Comparison of ENCODE assay signal across 8 mouse cellular contexts in the genomic region with DNA sequence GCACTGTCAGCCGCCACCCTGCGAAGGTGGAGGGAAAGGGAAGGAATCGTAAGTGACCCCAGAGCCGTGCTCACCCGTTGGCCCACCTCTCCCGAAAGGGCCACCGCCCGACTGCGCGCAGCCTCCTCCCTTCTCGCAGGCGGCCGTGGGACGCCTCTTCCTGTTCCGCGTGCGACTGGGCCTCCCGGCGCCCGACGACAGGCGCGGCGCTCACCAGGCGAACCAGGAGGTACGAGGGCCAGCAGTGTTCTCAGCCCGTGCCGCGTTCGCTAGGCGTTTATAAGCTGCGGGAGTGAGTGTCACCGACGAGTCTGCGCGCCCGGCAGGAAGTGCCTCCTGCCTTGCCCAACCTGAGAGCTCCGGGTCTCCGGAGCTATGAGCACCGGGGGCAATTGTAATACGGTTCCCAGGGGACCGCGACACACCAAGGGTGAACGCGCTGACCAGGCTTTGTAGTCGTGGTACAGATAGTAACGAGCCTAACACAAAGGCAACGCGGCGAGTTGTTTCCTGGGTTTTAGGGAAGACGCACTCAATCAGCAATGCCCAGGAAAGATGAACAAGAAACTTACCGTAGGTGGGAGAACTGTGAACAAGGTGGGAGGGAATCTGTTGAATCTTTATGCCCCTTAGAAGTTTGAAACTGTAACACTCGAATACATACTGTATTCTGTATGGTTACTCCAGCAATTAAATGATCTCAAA. TPM values are rescaled to one million over a fixed set of nuclear protein-coding genes. Genes with fewer than 3 reads are reported as not detected.
DNase-seq lines count a peak whose midpoint lies in the region; ATAC-seq and TF ChIP-seq lines count a peak whose summit lies in the region.

No protein-coding gene starts in this region.

- no peaks in the 10 kb centered on the region for H3K4me1 ChIP-seq in embryonic facial prominence, embryonic 11.5 days (ENCODE audit: control insufficient read depth, insufficient read depth, low read length)
- peaks cover 2% of the 10 kb centered on the region for H3K4me1 ChIP-seq in heart, adult 2 months (ENCODE audit: control insufficient read depth, insufficient read depth, low read length)
- peaks cover 3% of the 10 kb centered on the region; the same call in 1 of the 2 replicates for H3K4me1 ChIP-seq in kidney, adult 2 months (ENCODE audit: control insufficient read depth, insufficient read depth, low read length)
- H3K4me1 ChIP-seq in liver, adult 2 months (ENCODE audit: control insufficient read depth, insufficient read depth, low read length): peaks cover 24% of the 10 kb centered on the region

- no peaks in the 10 kb centered on the region for H3K79me2 ChIP-seq in heart, adult 2 months (replicated peaks; ENCODE audit: control insufficient read depth, insufficient read depth, low read length)
- peaks cover 15% of the 10 kb centered on the region; the same call in 1 of the 2 replicates for H3K79me2 ChIP-seq in liver, adult 2 months (ENCODE audit: control insufficient read depth, insufficient read depth, low read length)

- no peak overlapping the region for H3K27ac ChIP-seq in embryonic facial prominence, embryonic 11.5 days (replicated peaks; ENCODE audit: low read depth, low read length)
- peak overlapping the region; percentile 97 for H3K27ac ChIP-seq in heart, adult 2 months
- H3K27ac ChIP-seq in kidney, adult 2 months (ENCODE audit: insufficient read depth, low read depth, low read length): peak overlapping the region; percentile 100
- peak overlapping the region; percentile 100 for H3K27ac ChIP-seq in liver, adult 2 months (replicated peaks; ENCODE audit: insufficient read depth, low read depth, low read length)

- TF ChIP-seq EP300 in heart, adult 2 months (IDR thresholded peaks at IDR 0.05; ENCODE audit: insufficient read depth, low read depth, low read length): no peak

- peak overlapping the region; percentile 57 for H3K4me3 ChIP-seq in embryonic facial prominence, embryonic 11.5 days (ENCODE audit: low read depth, low read length)
- H3K4me3 ChIP-seq in heart, adult 2 months: peak overlapping the region; percentile 82
- H3K4me3 ChIP-seq in kidney, adult 2 months (ENCODE audit: insufficient read depth, low read depth, low read length): peak overlapping the region; percentile 89
- peak overlapping the region; percentile 92 for H3K4me3 ChIP-seq in liver, adult 2 months (ENCODE audit: insufficient read depth, low read depth, low read length)

- peak; percentile 88 for TF ChIP-seq POLR2A in heart, adult 2 months (IDR thresholded peaks at IDR 0.05; ENCODE audit: insufficient read depth, low read depth, low read length)
- no peak for TF ChIP-seq POLR2A in kidney, adult 2 months (IDR thresholded peaks at IDR 0.05; ENCODE audit: low read depth, low read length)
- TF ChIP-seq POLR2A in liver, adult 2 months (IDR thresholded peaks at IDR 0.05; ENCODE audit: extremely low read depth, insufficient read depth, low read length): peak; percentile 63; the same call in 1 of the 2 replicates

- intact Hi-C loops in heart, adult 2 months (cut with DNase I): loop anchor here (2.0 kb wide), 1 partner anchor 51 kb away; a partner anchor contains a TSS

- peaks cover 10% of the 10 kb centered on the region for H3K36me3 ChIP-seq in embryonic facial prominence, embryonic 11.5 days (replicated peaks; ENCODE audit: control insufficient read depth, insufficient read depth, low read depth, low read length)
- H3K36me3 ChIP-seq in heart, adult 2 months (ENCODE audit: control insufficient read depth, insufficient read depth, low read length): peaks cover 2% of the 10 kb centered on the region; the same call in 1 of the 2 replicates
- H3K36me3 ChIP-seq in kidney, adult 2 months (ENCODE audit: control insufficient read depth, insufficient read depth, low read length): peaks cover 4% of the 10 kb centered on the region
- peaks cover 44% of the 10 kb centered on the region for H3K36me3 ChIP-seq in liver, adult 2 months (ENCODE audit: control insufficient read depth, insufficient read depth, low read length)

- DNase-seq in urinary bladder, adult 18-20 months (ENCODE audit: low spot score in 2 of 2): peak; percentile 67 to 80
- no peak for DNase-seq in urinary bladder, postnatal 10 days (ENCODE audit: low spot score)
- peak; percentile 53 for DNase-seq in embryonic facial prominence, embryonic 11.5 days (ENCODE audit: low spot score)
- peak; percentile 87 for DNase-seq in heart, adult 2 months
- peak; percentile 79 for DNase-seq in kidney, adult 2 months
- DNase-seq in liver, adult 2 months (ENCODE audit: extremely low read depth, low read depth, low spot score): peak; percentile 54
- DNase-seq in spleen, postnatal 4 days (ENCODE audit: low spot score in 2 of 2): peak; percentile 81 to 90

- no peak for ATAC-seq in embryonic facial prominence, embryonic 11.5 days (replicated peaks; ENCODE audit: insufficient number of reproducible peaks, low FRiP score, low TSS enrichment, low read depth)
- peak; percentile 39 for ATAC-seq in monocyte, adult 5-6 weeks (replicated peaks; ENCODE audit: insufficient number of reproducible peaks, low FRiP score, low TSS enrichment, poor library complexity, severe bottlenecking)

- no peaks in the 10 kb centered on the region for H3K27me3 ChIP-seq in embryonic facial prominence, embryonic 11.5 days (ENCODE audit: control insufficient read depth, insufficient read depth, low read length)
- H3K27me3 ChIP-seq in heart, adult 2 months (ENCODE audit: control insufficient read depth, insufficient read depth, low read length): no peaks in the 10 kb centered on the region
- no peaks in the 10 kb centered on the region for H3K27me3 ChIP-seq in kidney, adult 2 months (replicated peaks; ENCODE audit: control insufficient read depth, insufficient read depth, low read length)
- no peaks in the 10 kb centered on the region for H3K27me3 ChIP-seq in liver, adult 2 months (ENCODE audit: control insufficient read depth, insufficient read depth, low read length)

- WGBS in embryonic facial prominence, embryonic 11.5 days: under 1% methylated on average over 51 of the region's 53 CpGs
- under 1% methylated on average over 53 of the region's 53 CpGs for WGBS in heart, adult 2 months
- WGBS in kidney, adult 2 months: under 1% methylated on average over 53 of the region's 53 CpGs
- under 1% methylated on average over 53 of the region's 53 CpGs for WGBS in liver, adult 2 months

- no peaks in the 10 kb centered on the region for H3K9me3 ChIP-seq in embryonic facial prominence, embryonic 11.5 days (replicated peaks; ENCODE audit: control insufficient read depth, low read length)

- TF ChIP-seq CTCF in heart, adult 2 months (IDR thresholded peaks at IDR 0.05): no peak
- TF ChIP-seq CTCF in kidney, adult 2 months (conservative IDR thresholded peaks at IDR 0.05; ENCODE audit: insufficient read depth, insufficient read length, low read depth, low read length): no peak
- no peak for TF ChIP-seq CTCF in liver, adult 2 months (IDR thresholded peaks at IDR 0.05; ENCODE audit: low read depth, low read length)

- H3K9ac ChIP-seq in embryonic facial prominence, embryonic 11.5 days (replicated peaks; ENCODE audit: low read length): peak overlapping the region; percentile 70
- peak overlapping the region; percentile 88 for H3K9ac ChIP-seq in heart, adult 2 months (ENCODE audit: low read depth, low read length)
- peak overlapping the region; percentile 95 for H3K9ac ChIP-seq in liver, adult 2 months (ENCODE audit: low read depth, low read length)

- peak overlapping the region; percentile 94 for H3K4me2 ChIP-seq in embryonic facial prominence, embryonic 11.5 days (ENCODE audit: low read depth, low read length)

RNA-seq across cellular contexts. Expression of a gene that starts 0.9 kb away (rescaled TPM):
- 33.8 and 37.2 TPM in 2 replicates for polyA plus RNA-seq in embryonic facial prominence, embryonic 11.5 days (2014; fragmentation: Nextera tagmentation; extraction: Ambion mirVana)
- 10 to 100 TPM; 20.7 to 21.8 TPM for total RNA-seq in heart, adult 2 months (2021)
- 25.7 and 26.3 TPM in 2 replicates for polyA plus RNA-seq in heart, adult 2 months (2012; rRNA removed)
- polyA plus RNA-seq in kidney, adult 2 months (2012; rRNA removed): 67.7 and 70.8 TPM in 2 replicates
- total RNA-seq in liver, adult 2 months (2014; rRNA removed): 26.4 and 37.4 TPM in 2 replicates
- polyA plus RNA-seq in liver, adult 2 months (2012; rRNA removed): 33.5 and 44.3 TPM in 2 replicates
- 82.6 to 107 TPM (median 99.6 TPM) in 3 replicates for total RNA-seq in monocyte, adult 5-6 weeks (2017)

RNA-seq across cellular contexts. Expression of a gene that starts 0.9 kb away (rescaled TPM):
- 27.7 and 38.0 TPM in 2 replicates for polyA plus RNA-seq in embryonic facial prominence, embryonic 11.5 days (2014; fragmentation: Nextera tagmentation; extraction: Ambion mirVana)
- total RNA-seq in heart, adult 2 months (2021): 10 to 100 TPM; 20.3 to 20.5 TPM
- 35.7 and 51.7 TPM in 2 replicates for polyA plus RNA-seq in heart, adult 2 months (2012; rRNA removed)
- 225 and 237 TPM in 2 replicates for polyA plus RNA-seq in kidney, adult 2 months (2012; rRNA removed)
- total RNA-seq in liver, adult 2 months (2014; rRNA removed): 77.6 and 103 TPM in 2 replicates
- polyA plus RNA-seq in liver, adult 2 months (2012; rRNA removed): 284 and 310 TPM in 2 replicates
- total RNA-seq in monocyte, adult 5-6 weeks (2017): 24.7 to 70.3 TPM (median 47.7 TPM) in 3 replicates

RNA-seq across cellular contexts. Expression of a gene that starts 7.9 kb away (rescaled TPM):
- 0.10 and 0.18 TPM in 2 replicates for polyA plus RNA-seq in embryonic facial prominence, embryonic 11.5 days (2014; fragmentation: Nextera tagmentation; extraction: Ambion mirVana)
- 1 to 10 TPM in 1 of 2 experiments, under 1 TPM in 1; 0.34 to 1.0 TPM for total RNA-seq in heart, adult 2 months (2021)
- 1.7 and 1.8 TPM in 2 replicates for polyA plus RNA-seq in heart, adult 2 months (2012; rRNA removed)
- 12.8 and 25.2 TPM in 2 replicates for polyA plus RNA-seq in kidney, adult 2 months (2012; rRNA removed)
- total RNA-seq in liver, adult 2 months (2014; rRNA removed): 0.20 TPM in 1 of 2 replicates, not detected in the other
- polyA plus RNA-seq in liver, adult 2 months (2012; rRNA removed): 0.10 and 0.15 TPM in 2 replicates
- not detected in 3 replicates for total RNA-seq in monocyte, adult 5-6 weeks (2017)

RNA-seq across cellular contexts. Expression of a gene that starts 16.6 kb away (rescaled TPM):
- polyA plus RNA-seq in embryonic facial prominence, embryonic 11.5 days (2014; fragmentation: Nextera tagmentation; extraction: Ambion mirVana): 12.0 and 12.5 TPM in 2 replicates
- 1 to 10 TPM; 3.6 to 4.7 TPM for total RNA-seq in heart, adult 2 months (2021)
- polyA plus RNA-seq in heart, adult 2 months (2012; rRNA removed): 3.9 and 4.0 TPM in 2 replicates
- 2.9 and 4.2 TPM in 2 replicates for polyA plus RNA-seq in kidney, adult 2 months (2012; rRNA removed)
- total RNA-seq in liver, adult 2 months (2014; rRNA removed): 1.1 and 1.9 TPM in 2 replicates
- polyA plus RNA-seq in liver, adult 2 months (2012; rRNA removed): 1.6 and 2.2 TPM in 2 replicates
- 4.9 to 13.4 TPM (median 7.4 TPM) in 3 replicates for total RNA-seq in monocyte, adult 5-6 weeks (2017)

RNA-seq across cellular contexts. Expression of a gene that starts 26.8 kb away (rescaled TPM):
- polyA plus RNA-seq in embryonic facial prominence, embryonic 11.5 days (2014; fragmentation: Nextera tagmentation; extraction: Ambion mirVana): 33.9 and 36.0 TPM in 2 replicates
- total RNA-seq in heart, adult 2 months (2021): 10 to 100 TPM; 13.2 to 17.4 TPM
- polyA plus RNA-seq in heart, adult 2 months (2012; rRNA removed): 31.4 and 34.9 TPM in 2 replicates
- polyA plus RNA-seq in kidney, adult 2 months (2012; rRNA removed): 61.6 and 73.7 TPM in 2 replicates
- 30.5 and 32.4 TPM in 2 replicates for total RNA-seq in liver, adult 2 months (2014; rRNA removed)
- 79.7 and 81.4 TPM in 2 replicates for polyA plus RNA-seq in liver, adult 2 months (2012; rRNA removed)
- 40.9 to 48.3 TPM (median 44.9 TPM) in 3 replicates for total RNA-seq in monocyte, adult 5-6 weeks (2017)
